Mouse (Mus musculus): ENCODE results near the gene Spata6.

The Spata6 gene

DNA sequence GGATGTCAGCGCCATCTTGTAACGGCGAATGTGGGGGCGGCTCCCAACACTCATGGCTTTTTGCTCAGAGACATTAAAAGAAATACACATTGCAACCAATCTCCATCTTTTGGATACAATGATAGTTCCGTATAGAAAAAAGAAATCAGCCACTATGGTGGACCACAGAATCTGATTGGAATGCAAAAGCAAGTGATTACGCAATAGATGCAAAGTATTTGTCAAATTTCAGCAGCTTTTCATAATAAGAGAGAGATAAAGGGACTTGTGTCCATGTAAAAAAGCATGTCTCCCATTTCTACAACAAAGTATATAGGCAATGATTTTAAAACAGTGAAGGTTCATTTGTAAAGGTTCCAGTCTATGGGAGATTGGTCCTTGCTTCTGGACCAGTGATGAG is 119.1 kb downstream of the Spata6 start:
- no peak for DNase-seq (ENCODE audit: extremely low spot score)

DNA sequence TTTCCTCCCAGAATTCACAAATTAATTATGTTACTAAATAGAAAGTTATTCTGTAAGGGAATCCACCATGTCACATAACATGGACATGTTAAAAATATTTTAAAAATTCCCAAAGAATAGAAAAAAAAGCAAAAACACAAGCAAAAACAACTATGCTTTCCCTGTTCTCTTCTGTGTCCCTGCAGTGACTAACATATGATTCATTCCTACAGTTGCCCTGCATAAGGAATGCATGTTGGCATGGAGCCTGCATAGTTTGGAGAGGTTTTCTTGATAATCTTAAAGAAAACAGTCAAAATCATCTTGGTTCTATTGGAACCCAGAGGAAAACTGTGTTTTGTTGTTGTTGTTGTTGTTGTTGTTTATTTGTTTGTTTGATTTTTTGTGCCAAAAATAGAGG is 132.8 kb downstream of the Spata6 start:
- no peak for DNase-seq (ENCODE audit: extremely low spot score)

DNA sequence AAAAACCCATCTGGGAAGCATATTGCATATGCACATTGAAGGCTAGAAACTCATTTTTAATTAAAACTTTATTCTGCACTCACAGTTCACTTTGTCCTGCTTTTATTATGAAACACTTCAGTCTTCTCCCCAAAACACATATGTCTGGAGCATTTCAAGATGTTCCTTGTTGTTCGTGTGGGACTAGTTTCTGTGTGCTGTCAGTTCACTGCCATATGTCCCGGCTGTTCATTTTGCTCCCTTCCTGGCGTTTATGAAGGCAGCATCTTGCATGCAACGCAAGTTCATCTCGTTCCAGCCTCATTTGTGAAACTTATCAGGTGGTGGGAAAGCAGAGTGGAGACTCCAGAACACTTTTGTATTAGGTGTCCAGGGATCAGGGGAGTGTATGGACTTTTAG is 146.9 kb downstream of the Spata6 start:
- no peak for DNase-seq (ENCODE audit: extremely low spot score)

DNA sequence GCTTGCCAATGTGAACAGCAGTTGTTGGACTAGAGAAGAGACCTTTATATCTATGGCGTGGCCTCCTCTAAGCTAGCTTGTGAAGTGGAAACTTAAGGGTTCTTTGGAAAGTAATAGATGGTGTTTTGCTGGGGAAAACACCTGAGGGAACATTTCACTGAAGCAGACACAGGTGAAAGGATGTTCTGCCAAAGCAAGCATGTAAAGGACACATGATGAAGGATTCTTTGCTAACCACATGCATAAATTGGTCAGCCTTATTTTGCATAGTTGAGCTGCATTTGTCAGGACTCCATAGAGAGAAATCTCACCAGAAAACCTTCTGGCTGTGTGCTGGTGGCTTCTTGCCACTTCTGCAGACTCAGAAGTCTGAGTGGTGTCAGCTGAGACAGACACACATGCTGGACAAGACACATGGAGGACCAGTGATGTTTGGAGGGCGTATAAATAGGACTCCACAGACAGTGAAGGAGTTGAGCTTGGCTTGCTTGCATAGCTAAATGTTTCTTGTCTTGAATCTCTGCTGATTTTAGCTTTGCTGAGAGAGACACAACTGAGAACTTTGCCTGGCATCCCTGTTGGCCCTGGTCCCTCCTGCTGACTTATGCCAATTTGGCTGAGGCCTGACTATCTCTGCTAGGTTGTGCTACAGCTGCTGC is 148.1 kb downstream of the Spata6 start:
- DNase-seq (ENCODE audit: extremely low spot score), result no peak
